Mouse (Mus musculus) midbrain, embryonic 10.5 days (tissue): Measurements from ENCODE around the gene Mob3b. TPM values are rescaled to one million over a fixed set of nuclear protein-coding genes. Genes with fewer than 3 reads are reported as not detected.
A peak's percentile ranks its signal among the peaks of the same experiment; 100 is the strongest.

ENCODE experiments used
- DNase-seq: peaks from one replicate; pipeline ENCODE4 v3.0.0-alpha.2; 2017; ENCODE audit warnings: low spot score
- H3K27ac ChIP-seq: fragments of 300-500 bp; sonication (generic); replicated peaks from 2 replicates; pipeline ENCODE4 v1.5.1; 2016; ENCODE audit warnings: mild to moderate bottlenecking
- H3K27me3 ChIP-seq: fragments of 300-500 bp; sonication (generic); 2 replicates; pipeline ENCODE4 v1.6.1; 2016; ENCODE audit warnings: low read depth, mild to moderate bottlenecking; ENCODE audit not compliant: poor library complexity, severe bottlenecking
- H3K36me3 ChIP-seq: fragments of 300-500 bp; sonication (generic); 2 replicates; pipeline ENCODE4 v1.6.1; 2016; ENCODE audit warnings: mild to moderate bottlenecking, moderate library complexity
- H3K4me1 ChIP-seq: fragments of 300-500 bp; sonication (generic); 2 replicates; pipeline ENCODE4 v1.6.1; 2016
- H3K4me3 ChIP-seq: fragments of 300-500 bp; sonication (generic); 2 replicates; pipeline ENCODE4 v1.5.1; 2016; ENCODE audit warnings: mild to moderate bottlenecking, moderate library complexity
- H3K9me3 ChIP-seq: fragments of 300-500 bp; sonication (generic); replicated peaks from 2 replicates; pipeline ENCODE4 v1.6.1; 2016; ENCODE audit warnings: mild to moderate bottlenecking
- WGBS: fragments of 180-500 bp; shearing (Covaris S2); methylation state at CpG from one replicate; pipeline ENCODE4 v1.1.7; 2016; 5-methylcytosine and 5-hydroxymethylcytosine counted together
- polyA plus RNA-seq: library from polyadenylated mRNA; unstranded; fragments of >200 nt; fragmentation: Nextera tagmentation; extraction: Ambion mirVana; gene quantifications from 2 replicates; pipeline ENCODE4 v1.2.1, GENCODE M21; 2016

The Mob3b gene
- polyA plus RNA-seq, 1 experiment from 2014 or later = 19.8 TPM

DNA sequence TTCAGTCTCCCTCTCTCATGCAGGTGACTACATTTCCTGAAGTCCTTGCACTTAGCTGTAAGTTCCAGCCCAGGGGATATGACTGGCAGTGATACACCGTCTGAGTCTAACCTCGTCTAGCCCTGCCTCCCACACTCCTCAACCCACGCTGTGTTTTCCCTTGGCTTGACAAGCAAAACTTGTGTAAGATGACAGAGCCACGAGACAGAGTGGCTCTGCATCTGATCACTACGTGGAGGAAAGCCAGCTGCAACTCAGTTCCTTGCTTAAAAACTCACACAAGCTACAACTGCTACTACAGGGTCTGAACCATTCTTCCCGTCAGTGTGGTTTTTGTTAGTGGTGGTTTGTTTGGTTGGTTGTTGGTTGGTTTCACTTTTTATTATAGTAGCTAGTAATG is 17.0 kb downstream of the Mob3b start:
- H3K36me3 ChIP-seq = no peaks in the 10 kb centered on the region
- WGBS = 84% methylated on average over 6 of the region's 6 CpGs
- DNase-seq = no peak
- H3K4me1 ChIP-seq = peaks cover 15% of the 10 kb centered on the region
- H3K9me3 ChIP-seq = no peaks in the 10 kb centered on the region
- H3K27ac ChIP-seq = no peak overlapping the region
- H3K27me3 ChIP-seq = no peaks in the 10 kb centered on the region
- no peak overlapping the region for H3K4me3 ChIP-seq

DNA sequence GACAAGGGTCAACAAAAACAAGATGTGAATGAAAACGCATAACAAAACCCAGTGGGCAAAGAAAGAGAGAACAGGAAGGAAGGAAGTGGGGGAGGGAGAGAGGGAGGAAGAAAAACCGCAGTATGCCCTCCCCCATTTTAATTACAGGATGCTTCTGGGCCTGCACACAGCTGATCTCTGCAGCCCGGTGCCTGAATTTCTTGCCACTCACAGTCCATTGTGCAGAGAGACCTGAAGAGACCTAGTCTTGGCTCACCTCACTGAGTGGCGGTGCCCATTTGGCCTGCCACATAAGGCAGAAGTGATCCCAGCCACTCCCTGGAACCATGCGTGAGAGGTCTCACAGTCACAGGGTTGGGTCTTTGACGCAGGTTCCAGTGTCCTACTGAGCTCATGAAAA is 19.2 kb downstream of the Mob3b start:
- no peak for DNase-seq
- peaks cover 15% of the 10 kb centered on the region for H3K4me1 ChIP-seq
- H3K27ac ChIP-seq = no peak overlapping the region
- no peak overlapping the region for H3K4me3 ChIP-seq
- 59% methylated on average over 6 of the region's 6 CpGs for WGBS
- no peaks in the 10 kb centered on the region for H3K27me3 ChIP-seq
- H3K9me3 ChIP-seq = no peaks in the 10 kb centered on the region
- 0 out of 2 replicates have a peak, but pooled peaks cover 5% of the 10 kb centered on the region for H3K36me3 ChIP-seq

DNA sequence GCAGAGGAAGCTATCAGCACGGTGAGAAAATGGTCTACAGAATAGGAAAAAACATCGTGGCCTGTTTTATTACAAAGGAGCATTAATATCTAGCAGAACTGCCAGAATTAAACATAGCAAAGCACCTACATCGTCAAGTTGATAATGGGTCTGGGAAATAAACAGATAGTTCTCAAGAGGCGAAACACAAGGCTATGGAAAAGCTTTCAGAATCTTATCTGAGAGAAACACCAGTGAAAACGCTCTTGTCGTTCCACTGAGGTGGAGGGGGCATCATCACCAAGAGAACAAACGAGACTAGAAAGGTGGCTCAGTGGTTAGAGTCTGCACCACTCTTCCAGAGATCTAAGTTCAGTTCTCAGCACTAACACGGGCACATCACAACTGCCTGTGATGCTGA is 20.3 kb downstream of the Mob3b start:
- no peak overlapping the region for H3K27ac ChIP-seq
- H3K36me3 ChIP-seq = peaks cover 8% of the 10 kb centered on the region; the same call in 1 of the 2 replicates
- no peak overlapping the region for H3K4me3 ChIP-seq
- H3K4me1 ChIP-seq = peaks cover 15% of the 10 kb centered on the region
- no peak for DNase-seq
- no peaks in the 10 kb centered on the region for H3K9me3 ChIP-seq
- H3K27me3 ChIP-seq = no peaks in the 10 kb centered on the region
- WGBS = 89% methylated on average over 8 of the region's 8 CpGs

DNA sequence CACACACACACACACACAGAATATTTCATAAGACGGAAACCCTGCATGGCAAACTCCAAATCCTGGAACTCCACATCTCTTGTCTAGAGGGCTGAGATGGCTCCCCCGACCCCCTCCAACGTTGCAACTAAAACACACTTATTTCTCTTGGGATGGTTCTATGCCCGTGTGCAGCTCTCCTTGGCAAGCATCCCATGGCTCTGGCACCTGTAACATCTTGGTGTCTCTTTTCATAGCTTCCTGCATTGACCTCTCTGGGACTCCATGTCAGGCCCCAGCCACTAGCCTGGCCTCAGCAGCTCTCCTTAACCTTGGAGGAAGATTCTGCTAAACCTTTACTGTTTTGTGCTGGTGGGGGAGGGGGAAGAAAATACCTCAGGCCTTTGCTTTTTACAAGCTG is 21.5 kb downstream of the Mob3b start:
- Histone ChIP-seq H3K4me1 (peaks cover 17% of the 10 kb centered on the region), H3K36me3 (peaks cover 9% of the 10 kb centered on the region; the same call in 1 of the 2 replicates), H3K27ac (0 out of 2 replicates have a peak overlapping the region, but pooled peaks have one; percentile 28), H3K9me3 (no peaks in the 10 kb centered on the region), H3K27me3 (no peaks in the 10 kb centered on the region), H3K4me3 (no peak overlapping the region)
- WGBS = 83% methylated on average over 4 of the region's 4 CpGs
- no peak for DNase-seq

DNA sequence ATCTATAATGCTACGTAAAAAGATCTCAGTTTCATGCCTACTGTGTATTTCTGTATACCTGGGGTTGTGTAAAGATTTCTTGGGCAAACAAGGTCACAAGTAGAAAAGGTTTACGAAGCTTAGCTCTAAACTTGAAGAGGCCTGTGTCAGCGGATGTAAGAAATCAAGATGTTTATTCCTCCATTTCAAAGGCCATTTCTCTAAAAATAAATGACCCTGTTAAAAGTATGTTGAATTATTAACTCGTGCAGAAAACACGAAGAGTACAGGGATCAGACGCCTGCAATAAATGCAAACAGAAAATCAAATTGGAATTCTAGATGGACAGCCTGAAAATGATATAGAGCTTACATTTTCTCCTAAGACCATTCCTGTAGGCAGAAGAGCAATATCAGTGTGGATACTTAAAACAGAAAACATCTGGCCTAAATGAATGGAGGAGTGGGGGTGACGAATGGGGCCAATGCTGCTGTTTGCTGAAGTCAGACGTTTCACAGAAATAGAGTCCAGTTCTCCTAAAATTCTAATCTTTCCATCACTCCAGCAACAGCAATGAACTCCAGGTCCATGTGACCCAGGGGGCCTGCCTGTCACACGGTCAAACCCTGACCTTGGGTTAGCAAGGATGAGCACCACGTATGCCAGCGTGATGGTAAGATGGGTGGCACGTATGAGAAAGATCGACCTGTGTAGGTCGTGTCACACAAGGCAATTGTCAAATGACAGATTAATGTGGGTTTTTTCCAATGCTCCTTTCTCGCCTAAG is 22.3 kb downstream of the Mob3b start:
- 90% methylated on average over 15 of the region's 15 CpGs for WGBS
- H3K4me3 ChIP-seq = no peak overlapping the region
- DNase-seq = no peak
- H3K36me3 ChIP-seq = peaks cover 9% of the 10 kb centered on the region; the same call in 1 of the 2 replicates
- H3K9me3 ChIP-seq = no peaks in the 10 kb centered on the region
- no peak overlapping the region for H3K27ac ChIP-seq
- H3K4me1 ChIP-seq = peaks cover 17% of the 10 kb centered on the region
- no peaks in the 10 kb centered on the region for H3K27me3 ChIP-seq

DNA sequence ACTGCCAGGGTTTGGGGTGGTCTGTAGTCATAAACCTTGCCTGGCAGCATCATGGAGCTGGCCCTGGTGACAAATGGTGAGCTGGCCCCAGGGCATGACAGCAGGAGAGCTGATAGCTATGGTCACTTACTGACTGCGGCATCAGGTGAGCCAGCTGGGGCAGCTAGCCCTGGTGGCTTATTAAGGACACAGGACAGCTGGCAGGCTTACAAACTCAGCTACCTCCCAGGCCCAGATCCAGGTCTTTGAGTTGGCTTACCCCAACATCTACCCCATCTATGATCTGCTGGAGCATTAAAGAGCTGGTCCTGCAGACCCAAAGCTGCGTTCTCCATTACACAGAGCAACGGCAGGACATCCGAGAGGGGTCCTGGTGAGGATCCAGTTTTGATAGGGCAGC is 23.9 kb downstream of the Mob3b start:
- Histone ChIP-seq H3K27ac (0 out of 2 replicates have a peak overlapping the region, but pooled peaks have one; percentile 28), H3K36me3 (peaks cover 9% of the 10 kb centered on the region; the same call in 1 of the 2 replicates), H3K27me3 (no peaks in the 10 kb centered on the region), H3K4me1 (peaks cover 21% of the 10 kb centered on the region), H3K4me3 (no peak overlapping the region), H3K9me3 (no peaks in the 10 kb centered on the region)
- DNase-seq = no peak
- 89% methylated on average over 4 of the region's 4 CpGs for WGBS

DNA sequence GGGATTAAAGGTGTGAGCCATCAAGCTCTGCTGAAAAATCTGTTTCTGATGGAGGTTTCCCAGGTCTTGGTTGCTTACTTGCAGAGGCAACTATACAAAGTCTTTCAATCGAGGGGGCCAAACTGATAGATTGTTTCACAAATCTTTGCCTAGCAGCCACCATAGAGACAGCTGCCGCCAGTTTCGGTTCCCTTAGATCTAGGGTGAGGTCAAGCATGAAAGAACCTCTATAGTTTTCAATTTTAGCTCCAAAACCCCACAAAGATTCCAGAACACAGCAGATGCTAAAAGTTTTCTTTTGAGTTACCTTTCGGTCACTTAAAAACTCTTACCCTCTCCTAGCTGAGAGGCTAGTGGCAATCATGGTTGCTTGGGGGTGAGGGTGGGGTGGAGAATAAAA is 25.7 kb downstream of the Mob3b start:
- H3K36me3 ChIP-seq = peaks cover 9% of the 10 kb centered on the region; the same call in 1 of the 2 replicates
- peaks cover 35% of the 10 kb centered on the region for H3K4me1 ChIP-seq

DNA sequence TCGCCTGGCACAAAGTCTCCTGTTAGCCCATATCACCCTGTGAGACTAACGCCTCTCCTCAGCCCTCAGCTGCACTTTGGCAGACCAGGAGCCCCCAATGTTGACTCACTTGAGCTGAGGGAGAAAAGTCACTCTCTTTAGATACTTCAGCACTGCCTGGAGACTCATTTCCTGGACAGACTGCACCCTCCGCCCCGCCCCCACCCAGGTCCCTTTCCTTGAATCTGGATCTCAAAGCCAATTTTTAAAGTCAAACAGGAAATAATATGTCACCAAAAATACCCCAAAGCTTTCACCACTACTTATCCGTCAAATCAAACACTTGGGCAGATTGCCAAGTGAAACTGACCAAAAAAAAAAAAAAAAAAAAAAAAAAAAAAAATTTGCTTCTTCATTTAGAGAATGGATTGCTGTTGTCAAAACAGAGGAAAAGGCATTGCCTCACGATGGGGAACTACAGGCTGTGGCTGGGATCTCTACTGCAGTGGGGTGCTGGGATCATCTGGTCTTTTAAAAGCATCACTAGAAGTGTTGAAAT is 26.8 kb downstream of the Mob3b start:
- WGBS = 87% methylated on average over 6 of the region's 6 CpGs
- H3K27ac ChIP-seq = no peak overlapping the region
- no peak for DNase-seq
- peaks cover 9% of the 10 kb centered on the region; the same call in 1 of the 2 replicates for H3K36me3 ChIP-seq
- H3K4me1 ChIP-seq = peaks cover 36% of the 10 kb centered on the region
- H3K27me3 ChIP-seq = no peaks in the 10 kb centered on the region
- H3K9me3 ChIP-seq = no peaks in the 10 kb centered on the region
- H3K4me3 ChIP-seq = no peak overlapping the region

More for the DNA sequence above, 25.7 kb downstream of the Mob3b start:
- no peak for DNase-seq
- Histone ChIP-seq H3K27me3 (no peaks in the 10 kb centered on the region), H3K4me3 (no peak overlapping the region), H3K9me3 (no peaks in the 10 kb centered on the region), H3K27ac (0 out of 2 replicates have a peak overlapping the region, but pooled peaks have one; percentile 17)
- 85% methylated on average over 4 of the region's 4 CpGs for WGBS

DNA sequence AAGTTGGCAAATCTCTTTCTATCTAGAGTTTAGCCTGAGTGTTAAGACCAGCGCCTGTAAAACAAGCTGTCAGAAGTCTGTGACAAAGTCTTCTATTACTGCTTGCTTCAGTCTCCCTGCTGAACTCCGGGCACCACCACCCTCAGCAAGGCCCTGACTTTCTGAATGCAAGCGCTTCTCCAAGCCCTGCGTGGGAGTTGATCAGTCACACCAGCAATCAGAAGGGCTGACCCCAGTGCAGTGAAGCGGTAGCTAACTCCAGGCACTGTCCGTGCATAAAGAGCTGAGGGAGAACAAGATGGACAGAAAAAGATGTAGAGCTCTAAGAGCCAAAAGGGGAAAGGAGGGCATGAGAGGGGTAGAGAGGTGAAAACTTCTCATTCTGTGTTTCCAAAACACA is 29.5 kb downstream of the Mob3b start:
- Histone ChIP-seq H3K36me3 (peaks cover 4% of the 10 kb centered on the region; the same call in 1 of the 2 replicates), H3K4me1 (peaks cover 63% of the 10 kb centered on the region), H3K9me3 (no peaks in the 10 kb centered on the region), H3K4me3 (no peak overlapping the region), H3K27ac (peak overlapping the region; percentile 52), H3K27me3 (no peaks in the 10 kb centered on the region)
- WGBS = 46% methylated on average over 6 of the region's 6 CpGs
- DNase-seq = no peak

DNA sequence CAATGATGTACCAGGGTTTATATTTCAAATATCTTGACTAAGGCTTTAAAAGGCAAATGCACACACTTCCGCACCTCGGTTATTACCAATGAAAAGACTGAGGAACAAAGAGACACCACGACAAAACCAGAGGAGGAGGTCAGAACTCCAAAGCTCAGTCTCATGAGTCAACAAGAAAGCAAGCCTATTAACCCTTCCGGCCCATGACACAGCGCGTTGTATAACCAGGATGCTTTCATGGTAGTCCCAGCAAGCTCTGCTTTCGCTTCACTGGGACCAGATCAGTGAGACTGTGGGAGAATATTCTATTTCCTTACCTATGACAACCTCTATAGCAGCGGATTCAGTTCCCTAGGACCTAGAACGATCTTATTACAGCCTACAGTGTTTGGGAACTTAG is 30.5 kb downstream of the Mob3b start:
- 58% methylated on average over 9 of the region's 9 CpGs for WGBS
- no peaks in the 10 kb centered on the region for H3K36me3 ChIP-seq
- DNase-seq = no peak
- H3K4me3 ChIP-seq = no peak overlapping the region
- no peaks in the 10 kb centered on the region for H3K27me3 ChIP-seq
- no peaks in the 10 kb centered on the region for H3K9me3 ChIP-seq
- H3K27ac ChIP-seq = peak overlapping the region; percentile 83
- peaks cover 73% of the 10 kb centered on the region for H3K4me1 ChIP-seq

DNA sequence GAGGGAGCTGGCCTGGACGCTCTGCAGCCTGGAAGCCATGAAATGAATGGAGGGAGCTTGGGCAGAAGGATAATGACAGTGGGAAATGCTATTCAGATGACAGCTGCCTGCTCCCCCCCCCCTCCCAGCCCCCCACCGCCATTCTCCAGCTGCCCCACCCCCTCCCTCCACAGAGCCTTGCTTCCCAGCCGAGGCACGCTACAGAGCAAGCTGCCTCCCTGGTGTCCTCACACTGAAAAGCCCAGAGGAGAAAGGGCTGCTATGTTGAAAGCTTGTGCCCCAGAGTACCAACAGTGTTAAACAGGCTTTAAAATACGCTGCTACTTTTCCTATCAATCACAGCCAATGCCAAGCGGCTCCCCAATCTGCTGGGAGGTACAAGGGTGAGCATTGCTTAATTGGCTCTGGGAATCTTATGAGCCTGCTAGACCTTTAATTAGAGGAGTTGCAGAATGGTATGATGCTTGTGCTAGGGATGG is 31.9 kb downstream of the Mob3b start:
- H3K4me1 ChIP-seq = peaks cover 84% of the 10 kb centered on the region
- H3K36me3 ChIP-seq = no peaks in the 10 kb centered on the region
- 3% methylated on average over 6 of the region's 6 CpGs for WGBS
- peak overlapping the region; percentile 38 for H3K4me3 ChIP-seq
- peak overlapping the region; percentile 83 for H3K27ac ChIP-seq
- H3K9me3 ChIP-seq = no peaks in the 10 kb centered on the region
- DNase-seq = peak; percentile 76
- H3K27me3 ChIP-seq = no peaks in the 10 kb centered on the region

DNA sequence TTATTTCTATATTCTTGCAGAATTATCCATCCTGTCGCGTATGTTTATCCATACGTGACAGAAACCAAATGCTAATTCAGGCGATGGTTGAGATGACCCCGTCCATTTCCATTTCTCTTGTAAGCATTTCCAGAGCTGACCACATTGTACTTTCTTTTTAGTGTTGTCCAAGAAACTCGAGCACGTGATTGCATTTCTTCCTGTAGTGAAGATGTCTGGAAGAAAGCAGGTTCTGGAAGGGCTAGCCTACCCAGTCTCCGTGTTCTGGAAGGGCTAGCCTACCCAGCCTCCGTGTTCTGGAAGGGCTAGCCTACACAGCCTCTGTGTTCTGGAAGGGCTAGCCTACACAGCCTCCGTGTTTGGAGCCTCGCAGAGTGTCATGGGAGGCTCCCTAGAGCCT is 33.3 kb downstream of the Mob3b start:
- 84% methylated on average over 11 of the region's 11 CpGs for WGBS
- H3K4me3 ChIP-seq = peak overlapping the region; percentile 38
- peaks cover 87% of the 10 kb centered on the region for H3K4me1 ChIP-seq
- H3K36me3 ChIP-seq = no peaks in the 10 kb centered on the region
- H3K9me3 ChIP-seq = no peaks in the 10 kb centered on the region
- DNase-seq = no peak
- no peaks in the 10 kb centered on the region for H3K27me3 ChIP-seq
- peak overlapping the region; percentile 83 for H3K27ac ChIP-seq

DNA sequence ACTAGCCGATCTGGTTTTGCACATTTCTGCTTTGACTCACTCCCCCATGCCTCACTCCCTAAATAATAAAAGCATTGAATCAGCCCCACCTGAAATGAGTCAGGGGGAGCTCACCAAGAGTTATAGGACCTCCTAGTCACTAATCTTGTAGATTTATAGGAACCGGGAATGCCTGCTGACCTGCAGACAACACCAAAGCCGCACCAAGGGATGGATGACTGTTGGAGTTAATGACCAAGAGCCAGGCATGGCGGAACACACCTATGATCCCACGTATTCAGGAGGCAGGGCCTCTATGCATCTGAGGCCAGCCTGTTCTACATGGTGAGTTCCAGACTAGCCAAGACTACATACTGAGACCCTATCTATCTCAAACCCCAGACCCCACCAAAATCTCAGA is 34.2 kb downstream of the Mob3b start:
- H3K9me3 ChIP-seq = no peaks in the 10 kb centered on the region
- DNase-seq = no peak
- peak overlapping the region; percentile 52 for H3K27ac ChIP-seq
- H3K4me3 ChIP-seq = peak overlapping the region; percentile 24; the same call in 1 of the 2 replicates
- WGBS = 74% methylated on average over 5 of the region's 5 CpGs
- no peaks in the 10 kb centered on the region for H3K27me3 ChIP-seq
- no peaks in the 10 kb centered on the region for H3K36me3 ChIP-seq
- H3K4me1 ChIP-seq = peaks cover 80% of the 10 kb centered on the region
